Mouse (Mus musculus): ENCODE measurements around the gene Rpsa.
"Not testable (repeated sequence)": the region's sequence is repeated elsewhere in the genome, so short reads cannot be mapped to it uniquely, and the experiment has no call there.

Rpsa gene

DNA sequence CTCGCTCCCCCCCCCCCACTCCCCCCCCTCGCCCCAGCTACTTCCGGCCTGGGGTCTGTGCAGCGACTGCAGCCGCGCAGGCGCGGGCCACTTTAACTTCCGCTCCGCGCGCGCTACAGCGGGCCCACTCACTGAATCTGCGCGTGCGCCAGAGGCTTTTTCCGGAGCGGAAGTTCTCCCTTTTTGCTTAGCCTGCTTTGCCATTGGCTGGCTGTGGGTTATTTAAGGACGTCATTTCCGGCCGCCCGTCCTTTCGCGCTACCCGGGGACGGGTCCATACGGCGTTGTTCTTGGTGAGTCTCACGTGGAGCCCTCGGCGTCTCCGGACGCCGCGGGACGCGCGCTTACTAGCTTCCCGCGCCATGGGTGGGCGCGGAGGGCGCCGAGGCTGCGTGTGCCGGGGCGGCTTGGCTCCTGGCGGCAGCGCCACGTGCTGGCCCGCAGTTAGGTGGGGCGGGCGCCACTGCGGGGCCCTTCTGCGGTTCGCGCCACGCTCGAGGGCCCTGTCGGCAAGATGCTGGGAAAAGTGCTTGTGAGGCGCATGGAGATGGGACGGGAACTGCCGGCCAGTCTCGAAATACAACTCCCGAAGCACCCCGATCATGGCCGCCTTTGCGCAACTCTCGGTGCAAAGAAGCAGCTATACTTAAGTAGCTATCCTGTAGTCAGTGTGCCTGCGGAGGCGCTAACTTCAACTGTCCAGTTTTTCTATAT lies at the start of gene Rpsa:
Gene Rpsa, plus strand, starts transcription at position 152 of the 714 bp plus-strand sequence.
- DNase-seq, result peak; percentile 97

DNA sequence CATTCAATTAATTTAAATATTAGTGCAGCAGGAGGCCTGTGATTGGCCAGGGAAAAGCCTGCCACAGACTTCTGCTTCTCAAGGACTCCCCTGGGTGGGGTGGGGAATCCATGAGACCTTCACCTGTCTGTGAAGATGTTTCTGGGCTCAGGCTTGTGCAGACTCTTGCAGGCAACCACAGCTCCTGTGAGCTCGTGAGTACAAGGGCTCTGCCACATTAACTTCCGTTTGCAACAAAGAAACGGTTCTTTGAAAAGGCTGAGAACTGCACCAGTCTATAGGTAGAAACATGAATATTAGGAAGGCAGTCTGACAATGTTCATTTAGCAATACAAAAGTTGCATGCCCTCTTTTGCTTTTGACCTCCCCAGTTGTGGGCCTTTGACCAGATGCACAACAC lies 49.2 kb upstream of the Rpsa start:
- no peak for DNase-seq

DNA sequence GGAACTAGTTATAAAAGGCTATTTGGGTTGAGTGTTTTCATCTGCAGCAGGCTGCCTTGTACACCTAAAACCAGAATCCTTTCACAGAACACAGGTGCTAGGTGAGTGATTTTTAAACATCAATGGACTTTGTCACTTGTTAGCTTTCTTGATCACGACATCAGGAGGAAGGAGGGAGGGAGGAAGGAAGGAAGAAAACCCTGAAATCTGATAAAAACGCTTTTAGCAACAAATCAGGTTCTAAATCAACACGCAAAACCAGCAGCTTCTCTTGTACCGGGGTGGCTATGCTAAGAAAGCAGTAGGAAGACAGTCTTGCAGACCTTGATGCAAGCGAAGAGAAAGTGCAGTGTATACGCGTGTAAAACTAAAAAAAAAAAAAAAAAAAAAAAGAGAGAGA lies 47.6 kb upstream of the Rpsa start:
- DNase-seq, result no peak

DNA sequence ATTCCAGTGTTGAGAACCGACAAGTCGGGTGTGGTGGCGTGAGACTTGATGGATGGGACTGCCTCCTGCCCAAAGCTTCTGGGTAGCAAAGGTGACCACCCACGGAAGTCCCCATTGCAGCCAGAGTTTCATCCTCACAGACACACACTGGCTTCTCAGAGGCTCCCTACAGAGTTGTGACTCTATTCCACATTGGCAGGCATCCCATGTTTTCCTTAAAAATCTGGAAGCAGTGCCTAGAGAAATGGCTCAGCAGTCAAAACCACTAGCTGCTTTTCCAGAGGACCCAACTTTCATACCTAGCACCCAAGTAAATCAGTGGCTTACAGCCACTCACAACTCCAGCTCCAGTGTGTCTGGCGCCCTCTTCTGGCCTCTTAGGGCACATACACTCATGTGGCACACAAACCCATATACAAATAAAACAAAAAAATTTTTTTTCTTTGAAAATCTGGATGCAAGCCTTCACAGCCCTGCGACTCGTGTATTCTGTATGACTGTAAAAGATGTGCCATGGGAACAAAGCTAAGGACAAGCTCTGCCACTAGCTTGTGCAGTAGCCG lies 46.9 kb upstream of the Rpsa start:
- DNase-seq, result no peak

DNA sequence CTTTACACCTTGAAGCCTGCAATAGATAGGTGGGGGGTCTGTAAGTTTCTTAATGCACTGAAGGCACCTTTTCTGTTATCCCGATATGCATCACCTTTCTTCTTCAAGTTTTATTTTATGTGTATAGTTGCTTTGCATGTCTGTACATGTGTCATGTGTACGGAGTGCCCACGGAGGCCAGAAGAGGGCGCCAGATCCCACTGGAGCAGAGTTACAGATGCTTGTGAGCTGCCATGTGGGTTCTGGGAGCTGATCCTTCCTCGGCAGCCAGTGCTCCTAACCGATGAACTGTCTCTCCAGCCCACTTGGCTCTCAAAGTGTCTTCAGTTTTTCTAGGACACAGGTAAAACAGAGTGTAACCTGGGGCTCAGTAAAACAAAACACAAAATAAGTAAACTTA lies 46.2 kb upstream of the Rpsa start:
- DNase-seq, result peak in 1 of 2 experiments; percentile 12

DNA sequence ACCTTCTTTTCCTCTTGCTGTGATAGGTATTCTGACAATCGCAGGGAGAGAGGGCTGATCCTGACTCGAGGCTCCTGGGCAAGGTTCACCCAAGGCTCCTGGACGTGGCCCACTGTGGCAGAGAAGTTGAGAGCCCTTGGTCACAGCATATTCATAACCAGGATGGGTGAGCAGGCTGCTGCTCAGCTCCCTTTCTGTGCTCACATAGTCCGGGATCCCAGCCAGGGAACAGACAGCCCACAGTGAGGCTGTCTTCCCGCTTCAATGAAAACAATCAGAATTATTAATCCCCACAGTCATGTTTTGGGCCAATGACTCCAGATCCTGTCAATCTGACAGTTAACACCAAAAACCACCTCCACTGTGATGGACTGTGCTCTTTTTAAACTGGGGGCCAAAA lies 45.5 kb upstream of the Rpsa start:
- DNase-seq, result no peak

DNA sequence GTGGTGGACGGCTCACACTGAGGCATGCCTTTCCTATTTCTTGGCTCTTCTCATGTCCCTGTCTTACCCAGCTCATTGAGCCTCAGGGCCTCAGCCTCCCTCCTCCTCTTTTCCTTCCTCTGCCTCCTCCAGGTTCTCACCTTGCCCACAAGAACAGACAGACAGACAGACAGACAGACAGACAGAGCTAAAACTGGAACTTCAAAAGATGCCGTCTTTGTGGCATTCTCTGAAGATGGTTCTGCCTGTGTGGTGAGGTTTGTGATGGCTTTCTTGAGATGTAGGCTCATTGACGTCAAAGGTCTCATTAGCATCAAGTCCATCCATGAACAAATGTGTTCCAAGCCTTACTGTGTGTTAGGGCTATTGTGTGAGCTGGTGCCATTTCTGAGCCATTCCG lies 44.8 kb upstream of the Rpsa start:
- DNase-seq, result no peak

DNA sequence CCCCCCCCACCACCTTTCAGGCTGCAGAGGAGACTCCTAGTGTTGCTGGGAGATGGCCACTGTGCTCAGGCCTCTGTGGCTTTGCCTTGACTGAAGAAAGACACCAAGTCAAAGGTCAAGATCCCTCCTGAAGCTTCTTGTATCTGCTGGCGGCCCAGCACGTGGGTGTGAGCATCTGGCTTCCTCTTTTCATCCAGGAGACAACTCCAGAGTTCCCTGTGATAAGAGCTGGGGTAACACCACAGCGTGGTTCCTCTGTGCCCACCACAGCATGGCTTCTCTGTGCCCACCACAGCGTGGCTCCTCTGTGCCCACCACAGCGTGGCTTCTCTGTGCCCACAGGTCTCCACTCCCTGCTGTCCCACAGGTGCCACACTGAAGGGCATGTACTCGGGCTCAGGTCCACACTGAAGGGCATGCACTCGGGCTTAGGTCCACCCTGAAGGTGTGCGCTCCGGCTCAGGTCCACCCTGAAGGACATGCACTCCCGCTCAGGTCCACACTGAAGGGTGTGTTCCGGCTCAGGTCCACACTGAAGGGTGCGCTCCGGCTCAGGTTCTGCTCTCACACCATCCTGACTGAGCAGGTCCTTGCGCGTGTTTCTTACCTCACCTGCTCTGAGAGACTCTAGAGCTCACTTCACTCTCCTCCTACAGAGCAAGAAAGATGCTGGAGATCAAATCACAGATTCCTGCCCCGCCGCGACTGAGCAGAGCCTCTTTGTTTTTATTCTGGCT lies 44.2 kb upstream of the Rpsa start:
- DNase-seq, result no peak

DNA sequence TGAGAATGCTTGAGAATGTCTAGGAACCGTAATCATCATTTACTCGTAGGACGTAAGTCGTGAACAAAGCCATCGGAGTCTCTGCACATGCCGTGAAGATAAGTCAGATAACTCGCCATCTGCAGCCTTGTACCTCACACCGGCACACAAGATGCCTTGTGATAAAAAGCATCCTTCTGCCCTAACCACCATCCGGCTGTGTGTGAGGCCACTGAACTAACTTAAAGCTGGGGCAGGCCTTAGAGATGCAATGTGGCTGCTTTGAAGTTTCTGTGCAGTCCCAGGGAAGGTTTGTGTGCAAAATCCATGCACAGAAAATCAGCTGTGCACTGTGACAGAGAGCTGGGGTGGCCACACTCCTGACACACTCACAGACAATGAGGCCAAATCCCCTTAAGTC lies 43.1 kb upstream of the Rpsa start:
- DNase-seq, result no peak

DNA sequence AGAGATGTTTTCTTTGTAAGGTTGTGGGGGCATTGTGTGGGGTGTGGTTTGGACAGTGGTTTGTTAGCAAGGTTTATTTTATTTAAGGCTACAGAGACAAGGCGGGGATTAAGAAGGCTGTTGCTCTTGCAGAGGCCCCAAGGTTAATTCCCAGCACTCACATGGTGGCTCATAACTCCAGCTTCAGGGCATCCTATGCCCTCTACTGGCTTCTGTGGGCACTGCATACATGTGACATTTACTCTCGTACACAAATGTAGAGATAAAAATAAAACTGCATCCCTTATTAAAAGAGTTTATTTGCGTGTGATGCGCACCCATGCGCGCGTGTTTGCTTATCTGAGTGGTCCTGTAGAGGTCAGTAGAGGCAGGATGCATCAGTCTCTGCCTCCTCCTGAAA lies 38.4 kb upstream of the Rpsa start:
- no peak for DNase-seq

DNA sequence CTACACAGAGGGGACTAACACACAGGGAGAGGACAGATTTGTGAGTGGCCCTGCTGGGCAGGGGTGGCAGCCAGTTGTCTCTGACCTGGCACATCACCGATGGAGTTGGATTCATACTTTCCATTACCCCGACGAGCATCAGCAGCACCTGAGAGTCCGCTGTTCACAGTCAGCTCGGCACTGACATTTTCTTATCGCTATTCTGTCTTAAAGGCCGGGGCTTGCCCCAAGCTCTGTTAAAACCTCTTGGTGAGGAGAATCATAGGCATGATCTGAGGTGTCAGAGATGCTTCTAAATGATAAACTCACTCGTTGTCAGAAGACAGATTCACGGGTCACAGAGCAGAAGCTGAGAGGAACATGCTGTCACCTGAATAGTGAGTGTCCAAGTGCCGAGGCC lies 36.4 kb upstream of the Rpsa start:
- DNase-seq, result no peak

DNA sequence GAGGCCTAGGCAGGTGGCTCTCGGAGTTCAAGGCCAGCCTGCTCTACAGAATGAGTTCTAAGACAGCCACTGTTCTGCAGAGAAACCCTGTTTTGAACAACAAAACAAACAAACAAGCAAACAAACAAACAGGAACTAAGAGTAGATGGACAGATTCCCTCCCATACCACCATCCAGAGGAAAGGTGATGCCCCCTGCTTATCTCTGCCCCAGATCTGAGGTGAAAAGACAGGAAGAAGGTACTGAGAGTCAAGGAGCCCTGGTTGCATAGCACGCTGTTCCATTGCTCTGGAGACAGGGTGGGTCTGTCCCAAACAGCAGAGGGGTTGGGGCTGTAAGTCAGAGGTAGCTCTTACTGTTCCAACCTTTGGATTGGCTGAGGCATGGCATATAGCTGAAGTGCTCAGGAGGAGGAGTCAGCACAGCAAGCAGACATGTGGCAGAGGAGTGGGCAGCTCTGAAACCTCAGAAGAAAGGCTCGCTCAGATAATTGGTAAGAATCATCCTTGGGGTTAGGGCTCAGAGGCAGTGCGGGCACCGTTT lies 35.7 kb upstream of the Rpsa start, which contains the start of gene Ccr8:
Gene Ccr8, plus strand, starts transcription at position 419 of the 543 bp plus-strand sequence.
- DNase-seq, result no peak

DNA sequence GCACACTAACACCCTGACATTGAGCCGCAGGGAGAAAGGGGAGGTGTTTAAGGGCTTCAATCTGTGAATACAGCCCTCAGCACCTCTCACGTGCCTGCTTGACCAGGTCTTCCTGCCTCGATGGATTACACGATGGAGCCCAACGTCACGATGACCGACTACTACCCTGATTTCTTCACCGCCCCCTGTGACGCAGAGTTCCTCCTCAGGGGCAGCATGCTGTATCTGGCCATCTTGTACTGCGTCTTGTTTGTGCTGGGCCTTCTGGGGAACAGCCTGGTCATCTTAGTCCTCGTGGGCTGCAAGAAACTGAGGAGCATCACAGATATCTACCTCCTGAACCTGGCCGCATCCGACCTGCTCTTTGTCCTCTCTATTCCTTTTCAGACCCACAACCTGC lies 33.8 kb upstream of the Rpsa start:
- no peak for DNase-seq

DNA sequence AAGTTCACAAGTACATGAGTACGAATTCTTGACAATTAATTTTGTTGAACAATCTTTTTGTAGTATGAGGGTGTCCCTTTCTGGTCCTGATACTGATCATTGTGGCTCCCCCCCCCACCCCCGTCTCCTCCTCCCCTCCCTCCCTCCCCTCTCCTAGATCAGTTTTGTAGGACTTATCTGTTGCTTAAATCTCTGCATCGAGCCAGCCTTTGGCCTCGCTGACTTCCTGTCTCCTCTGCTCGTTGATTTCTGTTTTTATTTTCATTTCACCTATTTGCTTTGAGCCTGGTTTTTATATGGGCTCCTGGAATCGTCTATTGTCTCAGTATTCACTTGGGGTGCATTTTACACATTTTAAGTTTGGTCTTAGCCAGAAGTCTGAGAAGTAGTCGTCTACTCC lies 31.6 kb upstream of the Rpsa start:
- DNase-seq, result no peak

DNA sequence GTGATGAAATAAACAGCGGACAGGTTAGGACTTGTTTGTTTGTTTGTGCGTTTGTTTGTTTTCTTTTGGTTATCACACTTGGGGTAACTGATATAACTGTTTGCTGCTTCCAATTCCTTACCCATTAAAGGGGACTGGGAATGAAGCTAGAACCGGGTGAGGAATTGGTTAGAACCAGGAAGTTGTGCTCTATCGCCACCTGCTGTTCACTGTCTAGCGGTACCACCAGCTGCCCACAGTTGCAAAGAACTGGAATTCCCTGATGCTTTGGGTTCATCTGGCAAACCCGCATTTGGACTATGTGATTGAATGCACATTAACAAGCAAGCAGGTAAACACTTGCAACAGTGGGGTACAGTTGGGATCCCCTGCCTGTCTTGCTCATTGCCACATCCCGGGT lies 28.8 kb upstream of the Rpsa start:
- DNase-seq, result peak; percentile 54 to 85

DNA sequence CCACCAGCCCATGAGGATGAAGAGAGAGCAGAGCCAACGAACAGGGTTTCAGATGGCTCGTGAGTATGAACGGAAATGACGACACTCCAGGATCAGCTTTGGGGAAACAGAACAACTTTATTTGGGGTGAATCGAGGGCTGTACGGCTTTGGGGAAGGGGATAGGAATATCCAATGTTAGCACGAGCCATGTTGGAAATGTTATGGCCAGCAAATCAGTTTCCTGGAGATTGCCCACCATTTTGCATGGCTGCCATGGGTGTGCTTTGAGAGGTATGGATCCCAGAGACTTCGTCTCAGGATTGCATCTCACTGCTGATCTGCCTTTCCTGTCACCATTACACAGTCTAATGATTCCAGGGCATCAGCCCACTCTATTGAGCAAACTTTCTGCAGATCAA lies 28.2 kb upstream of the Rpsa start:
- no peak for DNase-seq

DNA sequence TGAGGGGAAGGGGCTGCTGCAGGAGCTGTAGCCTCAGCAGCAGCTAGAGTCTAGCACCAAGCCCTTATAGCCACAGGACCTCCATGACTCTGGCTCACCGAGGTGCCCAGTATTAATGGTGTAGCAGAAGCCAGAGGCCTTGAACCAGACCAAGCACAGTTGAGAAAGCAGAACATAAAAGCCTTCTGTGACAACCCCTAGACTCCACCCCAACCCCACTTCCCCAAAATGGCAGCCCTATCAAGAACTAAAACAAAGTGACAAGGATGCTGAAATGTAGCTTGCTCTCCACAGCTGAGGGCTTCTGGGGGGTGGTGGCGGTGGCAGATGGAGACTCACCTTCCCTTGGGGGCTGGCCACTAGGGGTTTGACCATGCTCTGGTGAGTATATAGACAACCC lies 26.3 kb upstream of the Rpsa start:
- no peak for DNase-seq

DNA sequence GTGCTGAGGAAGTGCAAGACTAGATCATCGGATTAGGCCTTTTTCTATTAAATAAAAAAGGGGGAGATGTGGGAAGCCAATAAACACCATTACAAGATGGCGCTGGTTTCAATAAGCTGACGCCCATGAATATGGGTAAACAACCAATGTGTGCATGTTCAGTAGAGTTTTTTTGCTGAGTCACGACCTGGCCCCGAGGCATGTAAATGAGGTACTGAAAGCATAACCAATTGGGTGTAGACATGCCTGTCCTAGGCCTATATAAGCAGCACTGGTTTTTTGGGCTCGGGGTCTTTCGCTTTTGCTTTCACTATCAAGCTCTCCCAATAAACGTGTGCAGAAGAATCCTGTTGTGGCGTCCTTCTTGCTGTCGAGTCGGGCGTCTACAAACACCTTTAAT lies 18.5 kb upstream of the Rpsa start:
- not testable (repeated sequence) for DNase-seq

DNA sequence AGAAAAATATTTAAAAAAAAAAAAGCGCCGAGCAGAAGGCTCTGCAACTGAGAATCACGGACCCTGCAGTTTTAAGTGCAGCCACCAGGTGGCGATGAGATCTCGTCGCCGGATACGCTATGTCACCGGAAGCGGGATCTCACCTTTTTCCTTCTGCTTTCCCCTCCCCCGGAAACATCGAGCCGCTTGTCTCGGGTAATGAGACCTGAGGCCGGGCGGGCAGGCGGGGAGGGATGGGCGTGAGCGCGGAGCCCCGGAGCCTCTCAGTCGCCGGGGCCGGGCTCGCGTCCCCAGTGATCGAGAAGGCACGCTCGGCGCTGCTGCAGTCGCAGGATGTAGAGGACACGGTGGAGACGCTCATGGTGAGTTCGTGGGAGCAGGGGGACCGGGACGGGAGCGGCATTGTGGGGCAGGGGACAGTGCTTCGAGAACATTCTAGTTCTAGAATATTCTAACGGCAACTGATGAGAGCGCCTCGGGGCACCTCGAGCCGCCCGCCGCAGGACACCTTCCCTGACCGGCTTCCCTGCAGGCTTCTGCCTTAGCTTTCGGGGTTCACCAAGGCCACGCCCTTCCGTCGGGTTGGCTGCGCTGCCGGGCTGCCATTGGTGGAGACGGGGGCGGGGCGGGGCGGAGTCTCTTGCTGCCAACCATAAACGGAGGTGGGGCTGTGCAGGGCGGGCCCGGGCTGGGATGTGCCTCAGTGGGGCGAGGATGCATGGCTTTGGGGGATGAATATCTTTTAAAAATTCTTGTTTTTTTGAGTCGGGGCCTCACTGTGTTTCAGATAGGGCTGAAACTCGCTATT lies 17.1 kb upstream of the Rpsa start, which contains the start of gene Slc25a38:
Gene Slc25a38, plus strand, starts transcription at position 164 of the 808 bp plus-strand sequence.
- DNase-seq, result peak; percentile 97 to 99

DNA sequence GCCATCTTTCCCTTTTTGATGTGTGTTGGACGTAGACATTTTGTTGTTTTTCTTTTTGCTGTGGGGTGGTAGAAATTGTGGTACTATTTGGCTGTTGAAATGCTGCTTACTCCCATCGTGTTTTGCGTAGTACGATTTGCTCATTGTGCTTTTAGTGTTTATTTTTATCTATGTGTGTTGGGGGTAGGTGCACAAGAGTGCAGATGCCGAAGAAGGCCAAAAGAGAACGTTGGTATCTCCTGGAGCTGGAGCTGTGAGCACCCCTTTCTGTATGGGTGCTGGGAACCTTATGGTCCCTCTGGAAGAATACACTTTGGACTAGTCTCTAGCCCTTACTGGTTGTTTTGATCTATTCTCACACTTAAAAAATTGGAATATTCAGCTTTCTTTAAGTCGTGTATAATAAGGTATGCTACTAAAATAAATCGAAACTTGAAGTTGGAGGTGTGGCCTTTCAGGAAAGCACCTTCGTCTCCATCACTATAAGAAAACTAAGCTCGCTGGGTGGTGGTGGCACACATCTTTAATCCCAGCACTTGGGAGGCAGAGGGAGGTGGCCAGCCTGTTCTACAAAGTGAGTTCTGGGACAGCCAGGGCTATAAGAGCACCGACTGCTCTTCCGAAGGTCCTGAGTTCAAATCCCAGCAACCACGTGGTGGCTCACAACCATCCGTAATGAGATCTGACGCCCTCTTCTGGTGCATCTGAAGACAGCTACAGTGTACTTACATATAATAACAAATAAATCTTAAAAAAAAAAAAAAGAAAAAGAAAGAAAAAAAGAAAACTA lies 16.1 kb upstream of the Rpsa start:
- DNase-seq, result no peak

DNA sequence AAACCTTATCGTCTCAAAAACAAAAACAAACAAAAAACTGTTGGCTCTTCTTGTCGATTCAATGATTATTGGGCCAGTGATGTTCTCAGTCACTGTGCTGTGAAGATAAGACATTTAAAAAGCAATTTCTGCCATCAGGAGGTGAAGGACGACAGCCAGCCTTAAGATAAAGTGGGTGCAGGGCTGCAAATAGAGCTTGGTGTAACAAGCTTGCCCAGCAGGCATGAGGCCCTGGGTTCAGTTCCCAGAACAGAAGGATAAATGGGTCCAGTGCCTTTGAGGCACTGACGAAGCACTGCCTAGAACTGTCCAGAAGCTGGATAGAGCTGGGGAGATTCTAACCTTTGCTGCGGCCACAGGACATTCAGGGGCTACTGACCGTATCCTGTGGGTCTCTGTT lies 15.0 kb upstream of the Rpsa start:
- no peak for DNase-seq

DNA sequence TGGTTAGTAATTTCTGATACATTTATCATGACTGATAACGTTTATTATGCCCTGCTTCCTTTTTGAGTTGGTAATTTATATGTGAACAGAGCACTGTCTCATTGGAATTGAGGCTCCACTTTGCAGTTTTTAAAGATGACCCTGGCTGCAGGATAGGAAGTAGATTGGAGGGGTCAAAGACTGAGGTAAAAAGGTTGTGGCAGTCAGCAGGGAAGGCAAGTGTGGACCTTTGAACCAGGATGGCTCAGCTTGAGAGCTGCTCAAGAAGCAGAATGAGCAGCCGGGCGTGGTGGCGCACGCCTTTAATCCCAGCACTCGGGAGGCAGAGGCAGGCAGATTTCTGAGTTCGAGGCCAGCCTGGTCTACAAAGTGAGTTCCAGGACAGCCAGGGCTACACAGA lies 14.0 kb upstream of the Rpsa start:
- DNase-seq, result peak; percentile 22 to 23
